Mouse (Mus musculus) midbrain, postnatal 0 days (tissue): ENCODE results near the gene Lmod1. TPM values are rescaled to one million over a fixed set of nuclear protein-coding genes. Genes with fewer than 3 reads are reported as not detected.

Experiments
- ATAC-seq: fragments of 200-750 bp; cut with Nextera tagmentation; 2 replicates; pipeline ENCODE4 v1.8.0; 2017; ENCODE audit warnings: moderate number of reproducible peaks, mild to moderate bottlenecking, moderate TSS enrichment, moderate library complexity; ENCODE audit not compliant: low FRiP score
- DNase-seq: peaks from one replicate; pipeline ENCODE4 v3.0.0-alpha.2; 2015; ENCODE audit warnings: low spot score
- H3K27ac ChIP-seq: fragments of 300-500 bp; sonication (generic); 2 replicates; pipeline ENCODE4 v1.5.1; 2014; ENCODE audit warnings: low read depth, mild to moderate bottlenecking, low read length, mixed read lengths
- H3K27me3 ChIP-seq: fragments of 300-500 bp; sonication (generic); 2 replicates; pipeline ENCODE4 v1.6.1; 2014; ENCODE audit warnings: low read length, control low read depth, mixed read lengths; ENCODE audit not compliant: insufficient read depth
- H3K36me3 ChIP-seq: fragments of 300-500 bp; sonication (generic); 2 replicates; pipeline ENCODE4 v1.6.1; 2014; ENCODE audit warnings: low read length, control low read depth, mixed read lengths; ENCODE audit not compliant: insufficient read depth
- H3K4me1 ChIP-seq: fragments of 300-500 bp; sonication (generic); 2 replicates; pipeline ENCODE4 v1.6.1; 2014; ENCODE audit warnings: mild to moderate bottlenecking, control low read depth, antibody characterized with exemption, low read length, mixed read lengths; ENCODE audit not compliant: insufficient read depth
- H3K4me2 ChIP-seq: fragments of 300-500 bp; sonication (generic); 2 replicates; pipeline ENCODE4 v1.6.1; 2014; ENCODE audit warnings: low read depth, mild to moderate bottlenecking, low read length, mixed read lengths; ENCODE audit not compliant: poor library complexity, severe bottlenecking
- H3K4me3 ChIP-seq: fragments of 300-500 bp; sonication (generic); 2 replicates; pipeline ENCODE4 v1.5.1; 2014; ENCODE audit warnings: low read depth, mild to moderate bottlenecking, low read length, moderate library complexity
- H3K9ac ChIP-seq: fragments of 300-500 bp; sonication (generic); replicated peaks from 2 replicates; pipeline ENCODE4 v1.6.1; 2014; ENCODE audit warnings: mild to moderate bottlenecking, low read length, moderate library complexity, mixed read lengths; ENCODE audit not compliant: poor library complexity, severe bottlenecking
- H3K9me3 ChIP-seq: fragments of 300-500 bp; sonication (generic); 2 replicates; pipeline ENCODE4 v1.6.1; 2016; ENCODE audit warnings: low read length, control low read depth
- CTCF ChIP-seq: IDR thresholded peaks from 2 replicates; pipeline ENCODE4 v1.5.1; 2016; ENCODE audit warnings: antibody characterized with exemption, mild to moderate bottlenecking
- WGBS: fragments of 180-500 bp; shearing (Covaris S2); extraction: QIAGEN DNeasy Blood & Tissue Kit; methylation state at CpG from one replicate; pipeline ENCODE4 v1.1.7; 2014; 5-methylcytosine and 5-hydroxymethylcytosine counted together
- polyA plus RNA-seq: library from polyadenylated mRNA; unstranded; fragments of >200 nt; fragmentation: Nextera tagmentation; extraction: Ambion mirVana; gene quantifications from 2 replicates; pipeline ENCODE4 v1.2.1, GENCODE M21; 2015
- total RNA-seq: library from RNA; depleted of rRNA; stranded (reverse); fragments of >200 nt; gene quantifications from 2 replicates; pipeline ENCODE4 v1.2.3, GENCODE M21; 2014

Lmod1 gene
- total and polyA plus RNA-seq, 2 experiments from 2014 or later = 0.16 to 0.35 TPM

- no peak overlapping the region for H3K27ac ChIP-seq
- no peak overlapping the region for H3K4me2 ChIP-seq
- no peak overlapping the region for H3K4me3 ChIP-seq
- DNase-seq = no peak
- peaks cover 3% of the 10 kb centered on the region; the same call in 1 of the 2 replicates for H3K4me1 ChIP-seq
- H3K9me3 ChIP-seq = no peaks in the 10 kb centered on the region
- TF ChIP-seq CTCF = no peak
- ATAC-seq = no peak
- no peaks in the 10 kb centered on the region for H3K36me3 ChIP-seq
- no peaks in the 10 kb centered on the region for H3K27me3 ChIP-seq
- no peak overlapping the region for H3K9ac ChIP-seq
Measured at GRCm38 (mm10) chr1:135366380-135366779, 41.8 kb downstream of the Lmod1 start.

- Histone ChIP-seq H3K4me3 (no peak overlapping the region), H3K27me3 (no peaks in the 10 kb centered on the region), H3K36me3 (no peaks in the 10 kb centered on the region), H3K4me1 (peaks cover 4% of the 10 kb centered on the region; the same call in 1 of the 2 replicates), H3K4me2 (no peak overlapping the region), H3K9me3 (no peaks in the 10 kb centered on the region), H3K9ac (no peak overlapping the region), H3K27ac (no peak overlapping the region)
- ATAC-seq = no peak
- TF ChIP-seq CTCF = no peak
- WGBS = 84% methylated on average over 7 of the region's 7 CpGs
- DNase-seq = no peak
Measured at GRCm38 (mm10) chr1:135367005-135367404, 42.4 kb downstream of the Lmod1 start.

- Histone ChIP-seq H3K36me3 (no peaks in the 10 kb centered on the region), H3K4me3 (no peak overlapping the region), H3K9me3 (no peaks in the 10 kb centered on the region), H3K27me3 (no peaks in the 10 kb centered on the region), H3K4me2 (no peak overlapping the region), H3K4me1 (peaks cover 10% of the 10 kb centered on the region; the same call in 1 of the 2 replicates), H3K9ac (no peak overlapping the region), H3K27ac (no peak overlapping the region)
- TF ChIP-seq CTCF = no peak
- DNase-seq = no peak
- WGBS = 73% methylated on average over 8 of the region's 8 CpGs
- ATAC-seq = no peak
Measured at GRCm38 (mm10) chr1:135367595-135367994, 43.0 kb downstream of the Lmod1 start.

GRCm38 (mm10) chr1:135368245-135368644 lies 43.6 kb downstream of the Lmod1 start:
- peak; percentile 97 for DNase-seq
- Histone ChIP-seq H3K9ac (peak overlapping the region; percentile 71), H3K36me3 (no peaks in the 10 kb centered on the region), H3K27me3 (no peaks in the 10 kb centered on the region), H3K4me1 (peaks cover 16% of the 10 kb centered on the region; the same call in 1 of the 2 replicates), H3K4me3 (peak overlapping the region; percentile 38), H3K4me2 (peak overlapping the region; percentile 79), H3K9me3 (no peaks in the 10 kb centered on the region), H3K27ac (peak overlapping the region; percentile 19)
- under 1% methylated on average over 20 of the region's 20 CpGs for WGBS
- TF ChIP-seq CTCF = peak; percentile 92
- peak; percentile 83 for ATAC-seq

- WGBS = 12% methylated on average over 14 of the region's 14 CpGs
- peak; percentile 26; the same call in 1 of the 2 replicates for ATAC-seq
Measured at GRCm38 (mm10) chr1:135368982-135369381, 44.4 kb downstream of the Lmod1 start.

GRCm38 (mm10) chr1:135369415-135369814 lies 44.8 kb downstream of the Lmod1 start:
- H3K4me3 ChIP-seq = no peak overlapping the region
- TF ChIP-seq CTCF = no peak
- ATAC-seq (no peak), DNase-seq (no peak)
- H3K9ac ChIP-seq = no peak overlapping the region
- H3K4me2 ChIP-seq = 0 out of 2 replicates have a peak overlapping the region, but pooled peaks have one; percentile 79
- WGBS = 80% methylated on average over 5 of the region's 5 CpGs
- peaks cover 16% of the 10 kb centered on the region; the same call in 1 of the 2 replicates for H3K4me1 ChIP-seq
- H3K27ac ChIP-seq = no peak overlapping the region
- no peaks in the 10 kb centered on the region for H3K9me3 ChIP-seq
- H3K27me3 ChIP-seq = no peaks in the 10 kb centered on the region
- H3K36me3 ChIP-seq = no peaks in the 10 kb centered on the region

More at GRCm38 (mm10) chr1:135368982-135369381, 44.4 kb downstream of the Lmod1 start:
- no peaks in the 10 kb centered on the region for H3K9me3 ChIP-seq
- no peak overlapping the region; the same call in 1 of the 2 replicates for H3K27ac ChIP-seq
- peak; percentile 78 for DNase-seq
- peak overlapping the region; percentile 71 for H3K9ac ChIP-seq
- H3K4me2 ChIP-seq = peak overlapping the region; percentile 79
- H3K4me1 ChIP-seq = peaks cover 16% of the 10 kb centered on the region; the same call in 1 of the 2 replicates
- TF ChIP-seq CTCF = peak; percentile 65
- H3K27me3 ChIP-seq = no peaks in the 10 kb centered on the region
- H3K4me3 ChIP-seq = peak overlapping the region; percentile 38
- no peaks in the 10 kb centered on the region for H3K36me3 ChIP-seq
